Mouse (Mus musculus) E14TG2a.4 (cell line): Measurements from ENCODE around the gene Tead4.

ENCODE experiments used
- CTCF ChIP-seq: conservative IDR thresholded peaks from 2 replicates; pipeline ENCODE4 v1.5.1; 2014; ENCODE audit warnings: low read length
- POU5F1 ChIP-seq: IDR thresholded peaks from 2 replicates; pipeline ENCODE4 v1.6.1; 2014; ENCODE audit warnings: low read length, borderline replicate concordance

GRCm38 (mm10) chr6:128200116-128200846, 100.3 kb downstream of the Tead4 start:
- no peak for TF ChIP-seq CTCF
- TF ChIP-seq POU5F1: no peak
